Mouse (Mus musculus) forebrain, embryonic 16.5 days (tissue): Measurements from ENCODE around the gene Lmntd1. TPM values are rescaled to one million over a fixed set of nuclear protein-coding genes. Genes with fewer than 3 reads are reported as not detected.

Experiments
- ATAC-seq: fragments of 200-750 bp; cut with Nextera tagmentation; 2 replicates; pipeline ENCODE4 v1.8.0; 2017; ENCODE audit warnings: mild to moderate bottlenecking, moderate library complexity
- H3K27ac ChIP-seq: fragments of 300-500 bp; sonication (generic); 2 replicates; pipeline ENCODE4 v1.5.1; 2014; ENCODE audit warnings: low read length, control low read depth
- H3K27me3 ChIP-seq: fragments of 300-500 bp; sonication (generic); replicated peaks from 2 replicates; pipeline ENCODE4 v1.6.1; 2014; ENCODE audit warnings: low read length; ENCODE audit not compliant: control insufficient read depth, insufficient read depth
- H3K36me3 ChIP-seq: fragments of 300-500 bp; sonication (generic); 2 replicates; pipeline ENCODE4 v1.6.1; 2014; ENCODE audit not compliant: control insufficient read depth, insufficient read depth
- H3K4me1 ChIP-seq: fragments of 300-500 bp; sonication (generic); replicated peaks from 2 replicates; pipeline ENCODE4 v1.6.1; 2014; ENCODE audit warnings: low read length; ENCODE audit not compliant: control insufficient read depth, insufficient read depth
- H3K4me2 ChIP-seq: fragments of 300-500 bp; sonication (generic); 2 replicates; pipeline ENCODE4 v1.6.1; 2014; ENCODE audit warnings: mild to moderate bottlenecking, low read length, control low read depth
- H3K4me3 ChIP-seq: fragments of 300-500 bp; sonication (generic); replicated peaks from 2 replicates; pipeline ENCODE4 v1.5.1; 2014; ENCODE audit warnings: mild to moderate bottlenecking, low read length, control low read depth
- H3K9ac ChIP-seq: fragments of 300-500 bp; sonication (generic); replicated peaks from 2 replicates; pipeline ENCODE4 v1.6.1; 2014; ENCODE audit warnings: low read depth, low read length, control low read depth
- H3K9me3 ChIP-seq: fragments of 300-500 bp; sonication (generic); 2 replicates; pipeline ENCODE4 v1.6.1; 2016; ENCODE audit warnings: low read length; ENCODE audit not compliant: control insufficient read depth
- WGBS: fragments of 180-500 bp; shearing (Covaris S2); extraction: QIAGEN DNeasy Blood & Tissue Kit; methylation state at CpG from one replicate; pipeline ENCODE4 v1.1.7; 2014; 5-methylcytosine and 5-hydroxymethylcytosine counted together
- polyA plus RNA-seq: library from polyadenylated mRNA; unstranded; fragments of >200 nt; fragmentation: Nextera tagmentation; extraction: Ambion mirVana; gene quantifications from 2 replicates; pipeline ENCODE4 v1.2.1, GENCODE M21; 2015

The Lmntd1 gene
- polyA plus RNA-seq, 1 experiment from 2014 or later: 0.73 TPM

DNA sequence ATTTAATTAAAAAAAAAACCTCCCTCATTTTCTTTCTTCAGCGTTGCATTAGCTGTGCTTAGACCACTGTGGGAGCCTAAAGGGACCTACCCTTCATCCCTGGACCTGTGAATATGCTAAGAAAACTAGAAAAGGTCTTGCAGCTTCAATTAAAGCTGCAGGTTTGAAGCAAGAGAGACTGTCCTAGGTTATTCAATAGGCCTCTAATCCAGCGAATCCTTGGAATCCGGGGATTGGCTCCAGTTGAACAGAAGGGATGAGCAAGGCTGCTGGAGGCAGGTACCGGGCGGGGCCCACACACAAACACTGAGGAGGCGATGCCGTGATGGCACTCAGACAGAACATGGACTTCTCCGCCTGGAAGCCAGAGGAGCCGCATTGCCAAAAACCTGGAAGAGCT lies 192.5 kb downstream of the Lmntd1 start:
- no peaks in the 10 kb centered on the region for H3K9me3 ChIP-seq
- no peak for ATAC-seq
- no peak overlapping the region for H3K27ac ChIP-seq
- 89% methylated on average over 9 of the region's 9 CpGs for WGBS
- H3K9ac ChIP-seq: no peak overlapping the region
- no peak overlapping the region for H3K4me3 ChIP-seq
- H3K27me3 ChIP-seq: no peaks in the 10 kb centered on the region
- no peak overlapping the region for H3K4me2 ChIP-seq
- H3K4me1 ChIP-seq: no peaks in the 10 kb centered on the region
- no peaks in the 10 kb centered on the region for H3K36me3 ChIP-seq

DNA sequence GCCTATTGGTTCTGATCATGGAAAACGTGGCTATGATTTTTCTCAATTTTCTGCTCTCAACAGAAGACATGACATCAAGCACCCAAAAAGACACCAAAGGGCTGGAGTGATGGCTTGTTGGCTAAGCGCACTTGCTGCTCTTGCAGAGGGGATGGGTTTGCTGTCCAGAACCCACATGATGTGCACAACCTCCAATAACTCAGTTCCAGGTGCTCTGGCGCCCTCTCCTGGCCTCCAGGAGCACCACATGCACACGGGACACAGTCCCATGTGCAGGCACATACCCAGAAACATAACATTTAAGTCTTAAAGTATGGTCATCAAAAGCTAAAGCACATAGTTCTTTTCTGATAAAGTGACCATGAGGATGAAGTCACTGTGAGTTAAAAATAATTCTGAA lies 193.7 kb downstream of the Lmntd1 start:
- no peaks in the 10 kb centered on the region for H3K27me3 ChIP-seq
- H3K36me3 ChIP-seq: no peaks in the 10 kb centered on the region
- ATAC-seq: no peak
- no peak overlapping the region for H3K4me3 ChIP-seq
- WGBS: 68% methylated on average over 4 of the region's 4 CpGs
- H3K9me3 ChIP-seq: no peaks in the 10 kb centered on the region
- H3K27ac ChIP-seq: no peak overlapping the region
- no peak overlapping the region for H3K4me2 ChIP-seq
- H3K9ac ChIP-seq: no peak overlapping the region
- no peaks in the 10 kb centered on the region for H3K4me1 ChIP-seq

DNA sequence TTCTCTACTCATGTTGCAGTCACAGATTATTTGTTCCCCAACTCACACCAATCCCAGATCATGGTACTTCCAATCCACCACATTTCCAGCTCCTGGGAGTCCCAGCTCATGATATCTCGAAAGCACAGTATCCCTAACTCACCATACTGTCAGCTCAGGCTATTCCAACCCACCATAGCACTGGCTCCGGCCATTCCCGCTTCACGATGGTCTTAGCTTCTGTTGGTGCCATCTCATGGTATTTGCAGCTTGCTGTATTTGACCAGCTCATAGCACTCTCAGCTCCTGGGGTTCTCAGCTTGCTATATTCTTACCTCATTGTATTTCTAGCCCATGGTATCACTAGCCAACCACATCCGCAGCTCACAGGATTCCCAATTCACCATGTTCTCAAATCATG lies 195.3 kb downstream of the Lmntd1 start:
- no peak for ATAC-seq
- H3K9ac ChIP-seq: no peak overlapping the region
- no peaks in the 10 kb centered on the region for H3K9me3 ChIP-seq
- no peak overlapping the region for H3K27ac ChIP-seq
- H3K4me2 ChIP-seq: no peak overlapping the region
- no peaks in the 10 kb centered on the region for H3K27me3 ChIP-seq
- WGBS: 95% methylated on average over 5 of the region's 5 CpGs
- no peaks in the 10 kb centered on the region for H3K36me3 ChIP-seq
- no peak overlapping the region for H3K4me3 ChIP-seq
- no peaks in the 10 kb centered on the region for H3K4me1 ChIP-seq

DNA sequence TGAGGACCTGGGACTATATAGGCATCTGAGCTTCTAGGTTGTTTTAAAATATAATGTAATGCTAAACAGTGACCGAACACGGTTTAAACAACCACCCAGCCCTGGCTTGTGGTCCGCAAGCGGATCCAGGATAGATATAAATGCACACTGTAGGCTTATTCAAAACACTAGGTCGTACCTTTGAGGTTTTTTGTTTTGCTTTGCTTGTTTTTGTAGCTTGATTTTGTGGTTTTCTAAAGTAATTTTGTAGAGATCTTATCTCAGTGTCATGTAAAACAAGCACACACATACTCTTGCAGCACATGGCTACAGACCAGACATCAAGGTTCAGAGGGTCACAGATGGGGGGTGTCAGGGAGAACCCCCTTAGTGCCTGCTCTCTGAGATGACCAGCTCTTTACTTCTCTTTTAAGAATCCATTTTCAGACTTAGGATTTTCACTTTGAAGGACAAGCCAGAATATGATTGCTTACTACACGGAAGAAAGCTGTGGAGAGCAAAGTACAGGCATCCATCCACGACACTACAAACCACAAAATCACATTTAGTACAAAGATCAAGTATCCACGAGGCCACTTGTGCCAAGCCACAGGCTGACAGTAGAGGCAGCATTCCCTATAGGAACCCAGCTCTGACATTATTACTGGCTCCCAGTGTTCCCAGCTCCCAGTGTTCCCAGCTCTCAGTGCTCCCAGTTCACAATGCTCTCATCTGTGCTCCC lies 196.2 kb downstream of the Lmntd1 start:
- Histone ChIP-seq H3K9ac (no peak overlapping the region), H3K4me1 (no peaks in the 10 kb centered on the region), H3K27ac (no peak overlapping the region), H3K4me2 (no peak overlapping the region), H3K4me3 (no peak overlapping the region), H3K36me3 (no peaks in the 10 kb centered on the region), H3K27me3 (no peaks in the 10 kb centered on the region), H3K9me3 (no peaks in the 10 kb centered on the region)
- ATAC-seq: no peak
- WGBS: 86% methylated on average over 8 of the region's 8 CpGs

DNA sequence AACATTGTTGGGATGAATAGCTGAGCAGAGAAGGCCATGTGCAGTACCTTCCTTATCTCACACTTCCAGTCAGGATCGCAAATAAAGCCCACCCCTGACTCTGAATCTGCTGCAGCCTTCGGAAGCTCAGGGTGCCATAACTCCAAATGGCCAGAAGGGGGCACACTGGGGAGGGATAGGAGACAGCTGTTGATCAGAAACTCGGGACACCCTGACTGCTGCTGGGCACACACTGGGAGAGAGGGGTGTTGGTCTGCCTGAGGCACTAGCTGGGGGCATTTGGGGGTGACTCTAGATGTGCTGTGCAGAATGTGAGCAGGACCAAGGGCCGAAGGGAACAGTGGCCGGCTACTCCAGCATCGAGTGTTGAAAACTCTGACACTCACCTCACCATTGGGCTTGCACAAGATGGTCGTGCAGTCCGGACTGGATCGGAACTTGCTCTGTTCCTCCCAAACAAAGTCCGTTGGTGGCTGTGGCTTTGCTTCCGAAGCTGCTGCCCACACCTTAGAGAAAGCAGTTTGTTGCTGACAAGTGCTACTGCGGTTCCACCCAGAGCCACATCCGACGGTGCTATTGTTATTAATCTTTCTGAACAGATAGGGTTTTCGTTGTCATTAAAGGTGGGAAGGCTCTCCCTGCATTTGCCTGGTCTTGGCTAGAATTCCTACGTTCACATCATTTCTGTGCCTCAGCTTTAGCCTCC lies 197.0 kb downstream of the Lmntd1 start:
- Histone ChIP-seq H3K36me3 (no peaks in the 10 kb centered on the region), H3K9me3 (no peaks in the 10 kb centered on the region), H3K27ac (no peak overlapping the region), H3K4me3 (no peak overlapping the region), H3K27me3 (no peaks in the 10 kb centered on the region), H3K4me2 (no peak overlapping the region), H3K9ac (no peak overlapping the region), H3K4me1 (no peaks in the 10 kb centered on the region)
- no peak for ATAC-seq
- 73% methylated on average over 16 of the region's 16 CpGs for WGBS

DNA sequence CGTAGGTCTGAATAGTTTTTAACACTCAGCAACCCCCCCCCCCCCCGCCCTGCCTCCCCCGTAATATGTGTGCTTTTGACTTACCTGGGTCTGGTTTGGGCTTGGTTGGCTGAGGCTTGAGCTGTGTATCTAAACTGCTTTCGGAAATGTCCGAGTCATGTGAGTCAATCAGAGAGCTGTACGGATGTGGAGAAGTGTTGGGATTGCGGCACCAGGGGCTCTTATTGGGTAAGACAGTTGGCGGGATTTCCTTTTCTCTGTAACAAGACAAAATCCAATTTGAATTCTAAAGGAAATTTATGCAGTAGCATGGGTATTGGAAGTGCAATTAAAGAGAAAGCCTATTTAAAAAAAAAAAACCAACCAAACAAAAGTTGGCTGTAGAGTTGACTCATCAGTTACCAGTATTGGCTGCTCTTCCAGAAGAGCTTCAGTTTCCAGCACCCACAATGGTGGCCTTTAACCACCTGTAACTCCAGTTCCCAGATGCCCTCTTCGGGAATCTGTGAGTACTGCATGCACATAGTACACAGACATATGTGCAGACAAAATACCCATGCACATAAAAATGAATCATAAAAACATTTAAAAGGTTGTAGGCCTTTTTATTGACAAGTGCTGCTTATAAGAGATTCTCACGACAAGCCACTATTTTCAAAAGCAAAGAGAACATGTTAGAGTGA lies 209.6 kb downstream of the Lmntd1 start:
- H3K27ac ChIP-seq: no peak overlapping the region
- no peak overlapping the region for H3K4me3 ChIP-seq
- H3K9ac ChIP-seq: no peak overlapping the region
- no peaks in the 10 kb centered on the region for H3K36me3 ChIP-seq
- H3K4me2 ChIP-seq: no peak overlapping the region
- H3K27me3 ChIP-seq: no peaks in the 10 kb centered on the region
- no peaks in the 10 kb centered on the region for H3K4me1 ChIP-seq
- H3K9me3 ChIP-seq: no peaks in the 10 kb centered on the region
- 88% methylated on average over 10 of the region's 10 CpGs for WGBS
- ATAC-seq: no peak

DNA sequence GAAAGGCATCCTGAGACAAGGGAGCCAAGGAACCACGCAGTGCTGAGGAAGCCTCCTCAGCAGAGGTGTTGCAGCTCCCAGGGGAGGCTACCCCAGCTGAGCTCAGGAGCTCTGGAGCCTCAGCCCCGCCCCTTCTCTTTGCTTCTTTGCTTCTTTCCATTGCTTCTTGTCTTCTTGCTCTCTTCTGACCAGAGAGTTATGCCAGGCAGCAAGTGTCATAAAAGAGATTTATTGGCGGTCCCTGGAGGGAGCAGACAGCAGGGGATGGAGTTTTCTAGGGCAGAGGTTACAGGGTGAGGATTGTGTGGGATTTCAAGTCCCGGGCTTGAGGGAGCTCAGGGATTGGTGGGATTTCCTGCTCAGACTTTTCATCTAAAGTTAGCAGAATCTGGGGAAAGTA lies 213.0 kb downstream of the Lmntd1 start:
- Histone ChIP-seq H3K9me3 (no peaks in the 10 kb centered on the region), H3K27me3 (no peaks in the 10 kb centered on the region), H3K9ac (no peak overlapping the region), H3K4me3 (no peak overlapping the region), H3K27ac (no peak overlapping the region), H3K4me1 (no peaks in the 10 kb centered on the region), H3K4me2 (no peak overlapping the region), H3K36me3 (no peaks in the 10 kb centered on the region)
- no peak for ATAC-seq
- WGBS: 41% methylated on average over 4 of the region's 4 CpGs

DNA sequence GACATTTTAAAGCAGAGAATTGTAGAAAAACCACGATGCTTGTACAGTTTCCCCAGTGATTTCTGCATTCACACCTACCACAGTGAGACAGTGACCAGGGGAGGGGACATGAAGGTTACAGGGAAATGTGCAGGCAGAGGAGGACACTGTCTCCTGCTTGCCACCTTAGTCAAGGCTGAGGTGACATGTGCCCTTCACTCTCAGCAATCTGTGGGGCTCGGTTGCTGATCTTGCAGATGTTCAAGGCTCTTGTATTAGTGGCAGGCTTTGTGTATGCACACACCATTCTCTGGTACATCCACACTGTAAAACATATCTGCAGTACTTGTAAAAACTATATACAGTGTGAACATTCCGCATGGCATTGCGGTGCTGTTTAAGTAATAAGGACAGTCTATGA lies 216.2 kb downstream of the Lmntd1 start:
- no peaks in the 10 kb centered on the region for H3K27me3 ChIP-seq
- no peaks in the 10 kb centered on the region for H3K9me3 ChIP-seq
- no peak for ATAC-seq
- H3K27ac ChIP-seq: no peak overlapping the region
- no peaks in the 10 kb centered on the region for H3K4me1 ChIP-seq
- no peaks in the 10 kb centered on the region for H3K36me3 ChIP-seq
- 91% methylated on average over 4 of the region's 4 CpGs for WGBS
- H3K4me2 ChIP-seq: no peak overlapping the region
- H3K4me3 ChIP-seq: no peak overlapping the region
- no peak overlapping the region for H3K9ac ChIP-seq

DNA sequence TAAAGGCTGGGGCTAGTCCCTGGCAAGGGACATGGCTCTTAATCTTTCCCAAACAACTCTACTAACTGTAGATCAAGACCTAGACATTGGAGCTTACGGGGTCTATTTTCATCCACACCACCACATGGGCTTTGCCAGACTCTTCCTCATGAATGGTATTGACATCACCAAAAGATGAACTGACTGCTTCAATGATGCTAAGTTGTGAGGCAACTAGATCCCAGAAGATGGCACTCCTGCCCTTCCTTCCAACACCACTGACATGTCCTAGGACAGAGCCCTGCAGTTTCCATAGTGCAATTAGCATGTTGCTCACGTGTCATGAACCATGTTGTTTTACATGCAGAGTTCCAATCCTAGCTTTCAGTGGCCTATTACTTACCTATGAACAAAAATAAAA lies 217.6 kb downstream of the Lmntd1 start:
- Histone ChIP-seq H3K27ac (no peak overlapping the region), H3K27me3 (no peaks in the 10 kb centered on the region), H3K4me3 (no peak overlapping the region), H3K4me1 (no peaks in the 10 kb centered on the region), H3K9ac (no peak overlapping the region), H3K36me3 (no peaks in the 10 kb centered on the region), H3K4me2 (no peak overlapping the region), H3K9me3 (no peaks in the 10 kb centered on the region)
- WGBS: 88% methylated on average over 2 of the region's 2 CpGs
- no peak for ATAC-seq
